Mouse (Mus musculus) erythroblast, embryonic 14.5 days (primary cell): ENCODE data around the gene Hils1.

Source experiments
- GATA1 ChIP-seq: IDR thresholded peaks from 2 replicates; pipeline ENCODE4 v1.6.1; 2012; ENCODE audit warnings: low read length, inconsistent platforms, mixed read lengths
- TAL1 ChIP-seq: IDR thresholded peaks from 3 replicates; pipeline ENCODE4 v1.6.1; 2012; ENCODE audit warnings: low read length, inconsistent platforms, mixed read lengths

- TF ChIP-seq GATA1 (no peak), TAL1 (no peak)
These were observed at the start of gene Hils1 for GRCm38 (mm10) chr11:94967419-94967818.
